Mouse (Mus musculus): Measurements from ENCODE around the gene Eaf2. TPM values are rescaled to one million over a fixed set of nuclear protein-coding genes. Genes with fewer than 3 reads are reported as not detected.

The Eaf2 gene
- total and polyA plus RNA-seq, 3 experiments = 0.23 to 1.1 (median 1.1) TPM

DNA sequence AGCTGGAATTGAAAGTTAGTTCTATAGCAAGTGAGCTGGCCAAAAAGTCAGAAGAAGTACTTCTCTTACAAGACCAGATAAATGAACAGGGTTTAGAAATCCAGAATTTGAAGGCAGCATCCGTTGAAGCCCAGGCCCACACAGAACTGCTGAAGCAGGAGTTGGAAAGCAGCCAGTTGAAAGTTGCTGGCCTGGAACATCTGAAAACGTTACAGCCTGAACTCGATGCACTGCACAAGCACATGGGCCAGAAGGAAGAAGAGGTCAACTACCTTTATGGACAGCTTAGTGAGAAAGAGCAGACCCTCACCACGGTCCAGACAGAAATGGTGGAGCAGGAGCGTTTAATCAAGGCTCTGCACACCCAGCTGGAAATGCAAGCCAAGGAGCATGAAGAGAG lies 39.4 kb upstream of the Eaf2 start:
- Histone ChIP-seq H3K27ac (no peak overlapping the region), H3K4me3 (no peak overlapping the region), H3K27me3 (ENCODE audit: control insufficient read depth, insufficient read depth, low read length) (no peaks in the 10 kb centered on the region), H3K9ac (ENCODE audit: low read depth, low read length) (no peak overlapping the region), H3K4me1 (ENCODE audit: control insufficient read depth, insufficient read depth, low read length) (no peaks in the 10 kb centered on the region), H3K36me3 (ENCODE audit: control insufficient read depth, insufficient read depth, low read length) (no peaks in the 10 kb centered on the region), H3K79me2 (replicated peaks; ENCODE audit: control insufficient read depth, insufficient read depth, low read length) (no peaks in the 10 kb centered on the region)
- DNase-seq = no peak
- intact Hi-C loops (cut with DNase I) = no loop called here
- 62% methylated on average over 5 of the region's 5 CpGs for WGBS
- TF ChIP-seq CTCF (IDR thresholded peaks at IDR 0.05) (no peak), POLR2A (IDR thresholded peaks at IDR 0.05; ENCODE audit: insufficient read depth, low read depth, low read length) (no peak), EP300 (IDR thresholded peaks at IDR 0.05; ENCODE audit: insufficient read depth, low read depth, low read length) (no peak)

DNA sequence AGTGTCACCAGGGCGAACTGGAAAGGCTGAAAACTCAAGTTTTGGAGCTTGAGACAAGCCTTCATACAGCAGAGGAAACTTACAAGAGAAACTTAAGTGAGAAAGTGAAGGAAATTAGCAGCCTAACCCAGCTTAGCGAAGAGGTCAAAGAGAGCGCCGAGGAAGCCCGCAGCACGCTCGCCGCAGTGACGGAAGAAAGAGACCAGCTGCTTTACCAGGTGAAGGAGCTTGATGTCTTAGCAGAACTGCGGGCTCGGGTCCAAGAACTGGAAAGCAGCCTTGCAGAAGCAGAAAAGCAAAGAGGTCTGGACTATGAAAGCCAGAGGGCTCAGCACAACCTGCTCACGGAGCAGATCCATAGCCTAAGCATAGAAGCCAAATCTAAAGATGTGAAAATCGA lies 37.5 kb upstream of the Eaf2 start:
- H3K79me2 ChIP-seq (replicated peaks; ENCODE audit: control insufficient read depth, insufficient read depth, low read length) = no peaks in the 10 kb centered on the region
- H3K4me1 ChIP-seq (ENCODE audit: control insufficient read depth, insufficient read depth, low read length) = no peaks in the 10 kb centered on the region
- no peak for DNase-seq
- intact Hi-C loops (cut with DNase I) = no loop called here
- H3K4me3 ChIP-seq = no peak overlapping the region
- TF ChIP-seq EP300 (IDR thresholded peaks at IDR 0.05; ENCODE audit: insufficient read depth, low read depth, low read length) (no peak), POLR2A (IDR thresholded peaks at IDR 0.05; ENCODE audit: insufficient read depth, low read depth, low read length) (no peak), CTCF (IDR thresholded peaks at IDR 0.05) (no peak)
- H3K27me3 ChIP-seq (ENCODE audit: control insufficient read depth, insufficient read depth, low read length) = no peaks in the 10 kb centered on the region
- no peak overlapping the region for H3K9ac ChIP-seq (ENCODE audit: low read depth, low read length)
- H3K27ac ChIP-seq = no peak overlapping the region
- no peaks in the 10 kb centered on the region for H3K36me3 ChIP-seq (ENCODE audit: control insufficient read depth, insufficient read depth, low read length)
- WGBS = 91% methylated on average over 13 of the region's 13 CpGs

DNA sequence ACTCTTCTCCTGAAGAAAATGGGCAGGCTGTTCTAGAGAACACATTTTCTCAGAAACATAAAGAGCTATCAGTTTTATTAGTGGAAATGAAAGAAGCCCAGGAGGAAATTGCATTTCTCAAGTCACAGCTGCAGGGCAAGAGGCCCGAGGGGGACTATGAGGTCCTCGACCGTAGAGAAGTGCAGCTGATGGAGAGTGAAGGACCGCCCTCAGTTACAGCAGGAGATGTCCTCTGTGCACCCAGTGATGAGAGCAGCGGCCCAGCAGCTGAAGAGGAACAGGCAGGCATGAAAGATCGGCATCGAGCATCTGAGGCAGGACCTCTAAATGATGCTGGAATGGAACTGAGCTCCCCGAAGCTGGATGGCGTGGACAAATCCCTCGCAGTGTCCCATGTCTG lies 37.1 kb upstream of the Eaf2 start:
- Histone ChIP-seq H3K27ac (no peak overlapping the region), H3K79me2 (replicated peaks; ENCODE audit: control insufficient read depth, insufficient read depth, low read length) (no peaks in the 10 kb centered on the region), H3K4me1 (ENCODE audit: control insufficient read depth, insufficient read depth, low read length) (no peaks in the 10 kb centered on the region), H3K36me3 (ENCODE audit: control insufficient read depth, insufficient read depth, low read length) (no peaks in the 10 kb centered on the region), H3K4me3 (no peak overlapping the region), H3K27me3 (ENCODE audit: control insufficient read depth, insufficient read depth, low read length) (no peaks in the 10 kb centered on the region), H3K9ac (ENCODE audit: low read depth, low read length) (no peak overlapping the region)
- WGBS = 88% methylated on average over 10 of the region's 10 CpGs
- intact Hi-C loops (cut with DNase I) = no loop called here
- DNase-seq = no peak
- TF ChIP-seq EP300 (IDR thresholded peaks at IDR 0.05; ENCODE audit: insufficient read depth, low read depth, low read length) (no peak), CTCF (IDR thresholded peaks at IDR 0.05) (no peak)

DNA sequence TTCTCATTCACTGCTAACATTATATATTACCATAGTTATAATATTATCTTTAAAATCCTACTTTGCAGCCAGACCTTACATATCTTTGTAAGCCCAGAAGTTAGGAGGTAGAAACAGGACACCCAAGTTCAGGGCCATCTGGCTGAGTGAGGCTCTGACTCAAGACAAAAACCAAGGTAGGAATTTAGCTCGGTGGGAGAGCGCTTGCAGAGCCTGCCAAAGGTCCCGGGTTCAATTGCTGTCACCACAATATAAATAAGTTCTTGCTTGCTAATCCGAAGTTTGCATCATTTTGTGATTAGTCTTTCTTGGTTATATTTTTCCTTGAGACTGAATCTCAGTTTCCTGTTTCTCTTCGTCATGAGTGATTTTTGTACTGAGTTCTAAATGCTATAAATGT lies 28.4 kb upstream of the Eaf2 start:
- H3K4me1 ChIP-seq (ENCODE audit: control insufficient read depth, insufficient read depth, low read length) = no peaks in the 10 kb centered on the region
- H3K4me3 ChIP-seq = no peak overlapping the region
- 88% methylated on average over 5 of the region's 5 CpGs for whole genome bisulfite sequencing
- H3K9ac ChIP-seq (ENCODE audit: low read depth, low read length) = no peak overlapping the region
- H3K27me3 ChIP-seq (ENCODE audit: control insufficient read depth, insufficient read depth, low read length) = no peaks in the 10 kb centered on the region
- TF ChIP-seq EP300 (IDR thresholded peaks at IDR 0.05; ENCODE audit: insufficient read depth, low read depth, low read length) (no peak), CTCF (IDR thresholded peaks at IDR 0.05) (no peak), POLR2A (IDR thresholded peaks at IDR 0.05; ENCODE audit: insufficient read depth, low read depth, low read length) (no peak)
- intact Hi-C loops (cut with DNase I) = no loop called here
- H3K36me3 ChIP-seq (ENCODE audit: control insufficient read depth, insufficient read depth, low read length) = no peaks in the 10 kb centered on the region; the same call in 1 of the 2 replicates
- H3K27ac ChIP-seq = no peak overlapping the region
- no peak for DNase-seq
- H3K79me2 ChIP-seq (replicated peaks; ENCODE audit: control insufficient read depth, insufficient read depth, low read length) = no peaks in the 10 kb centered on the region

DNA sequence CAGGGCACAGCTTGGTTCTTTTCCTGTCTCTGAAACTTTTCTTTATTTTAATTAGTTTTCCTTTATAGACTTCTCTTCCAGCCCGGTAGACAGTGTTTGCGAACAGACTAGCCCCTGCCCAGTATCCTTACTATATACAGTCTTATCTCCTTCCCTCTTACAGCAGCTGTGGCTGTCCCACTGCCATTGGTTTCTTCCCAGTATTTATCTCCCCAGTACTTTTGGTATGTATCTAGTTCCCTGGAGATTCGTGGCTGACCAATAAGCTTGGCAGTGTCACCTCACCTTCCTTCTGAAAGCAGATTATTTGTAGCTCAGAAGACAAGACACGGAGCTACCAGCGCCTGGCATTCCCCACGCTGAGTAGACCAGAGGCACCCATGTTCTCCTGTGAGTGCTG lies 21.9 kb upstream of the Eaf2 start:
- no peaks in the 10 kb centered on the region for H3K79me2 ChIP-seq (replicated peaks; ENCODE audit: control insufficient read depth, insufficient read depth, low read length)

DNA sequence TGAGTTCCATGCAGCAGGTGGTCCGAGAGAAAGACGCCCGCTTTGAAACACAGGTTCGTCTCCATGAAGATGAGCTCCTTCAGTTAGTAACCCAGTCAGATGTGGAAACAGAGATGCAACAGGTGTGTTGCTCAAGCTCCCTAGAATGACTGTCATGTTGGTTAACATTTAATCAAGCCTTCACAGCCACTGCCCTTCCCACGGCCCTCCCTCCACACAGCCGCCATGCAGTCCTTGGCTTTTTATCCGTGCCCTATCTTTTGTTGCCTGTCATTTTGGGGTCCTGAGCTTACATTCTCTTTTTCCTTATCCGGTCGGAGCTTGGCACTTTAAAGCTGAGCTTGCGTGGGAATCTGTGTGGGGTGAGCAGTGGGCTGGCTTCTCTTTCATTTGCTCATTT lies 18.5 kb upstream of the Eaf2 start:
- H3K4me3 ChIP-seq = no peak overlapping the region
- H3K79me2 ChIP-seq (replicated peaks; ENCODE audit: control insufficient read depth, insufficient read depth, low read length) = no peaks in the 10 kb centered on the region
- no peaks in the 10 kb centered on the region for H3K27me3 ChIP-seq (ENCODE audit: control insufficient read depth, insufficient read depth, low read length)
- no peak overlapping the region for H3K9ac ChIP-seq (ENCODE audit: low read depth, low read length)
- 92% methylated on average over 10 of the region's 10 CpGs for WGBS
- no peaks in the 10 kb centered on the region; the same call in 1 of the 2 replicates for H3K36me3 ChIP-seq (ENCODE audit: control insufficient read depth, insufficient read depth, low read length)
- DNase-seq = no peak
- intact Hi-C loops (cut with DNase I) = no loop called here
- no peaks in the 10 kb centered on the region for H3K4me1 ChIP-seq (ENCODE audit: control insufficient read depth, insufficient read depth, low read length)
- TF ChIP-seq POLR2A (IDR thresholded peaks at IDR 0.05; ENCODE audit: insufficient read depth, low read depth, low read length) (no peak), CTCF (IDR thresholded peaks at IDR 0.05) (no peak), EP300 (IDR thresholded peaks at IDR 0.05; ENCODE audit: insufficient read depth, low read depth, low read length) (no peak)
- H3K27ac ChIP-seq = no peak overlapping the region

More for the DNA sequence above, 21.9 kb upstream of the Eaf2 start:
- Histone ChIP-seq H3K4me3 (no peak overlapping the region), H3K27ac (no peak overlapping the region), H3K4me1 (ENCODE audit: control insufficient read depth, insufficient read depth, low read length) (no peaks in the 10 kb centered on the region), H3K27me3 (ENCODE audit: control insufficient read depth, insufficient read depth, low read length) (no peaks in the 10 kb centered on the region), H3K36me3 (ENCODE audit: control insufficient read depth, insufficient read depth, low read length) (no peaks in the 10 kb centered on the region; the same call in 1 of the 2 replicates), H3K9ac (ENCODE audit: low read depth, low read length) (no peak overlapping the region)
- 71% methylated on average over 6 of the region's 6 CpGs for WGBS
- DNase-seq = no peak
- intact Hi-C loops (cut with DNase I) = no loop called here
- TF ChIP-seq EP300 (IDR thresholded peaks at IDR 0.05; ENCODE audit: insufficient read depth, low read depth, low read length) = no peak
- TF ChIP-seq POLR2A (IDR thresholded peaks at IDR 0.05; ENCODE audit: insufficient read depth, low read depth, low read length) = no peak
- TF ChIP-seq CTCF (IDR thresholded peaks at IDR 0.05) = no peak

Data from heart, adult 2 months (tissue).